Mouse (Mus musculus): ENCODE results near the gene Anapc15. TPM values are rescaled to one million over a fixed set of nuclear protein-coding genes. Genes with fewer than 3 reads are reported as not detected.
A peak's percentile ranks its signal among the peaks of the same experiment; 100 is the strongest.

Gene Anapc15
- polyA plus RNA-seq (2012; ENCODE audit: insufficient read depth, insufficient read length, missing spikeins): 103 and 112 TPM in 2 replicates

DNA sequence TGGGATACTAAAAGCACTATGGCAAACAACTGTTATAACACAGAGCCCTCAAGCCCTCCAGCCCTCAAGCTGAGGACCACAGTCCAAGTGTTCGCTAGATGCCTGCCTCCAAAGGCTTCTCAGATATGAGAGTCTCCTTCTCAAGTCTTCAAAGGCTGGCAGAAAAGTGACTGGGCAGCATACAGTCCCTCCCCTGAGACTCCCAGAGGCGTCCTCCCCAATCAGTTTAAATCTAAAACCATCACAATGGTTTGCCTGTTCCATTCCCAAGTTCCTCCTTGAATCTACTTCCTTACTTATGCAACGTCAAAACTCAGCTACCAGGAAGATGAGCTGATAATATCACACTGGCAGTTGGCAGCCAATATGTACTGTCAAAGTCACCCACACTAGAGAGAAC, at the start of gene Anapc15:
Gene Anapc15 (plus strand): TSS at position 301 of the 400 bp plus-strand sequence.
- no peak for TF ChIP-seq POLR2A (IDR thresholded peaks at IDR 0.05; ENCODE audit: borderline replicate concordance, low read depth, low read length)
- TF ChIP-seq CTCF (IDR thresholded peaks at IDR 0.05; ENCODE audit: low read depth, low read length): no peak
- H3K4me1 ChIP-seq (ENCODE audit: control insufficient read depth, insufficient read depth, low read length): peaks cover 17% of the 10 kb centered on the region
- peak within 1 kb of the TSS; percentile 39 for H3K27ac ChIP-seq (ENCODE audit: insufficient read depth, low read depth, low read length)
- no peak within 1 kb of the TSS for H3K4me3 ChIP-seq (ENCODE audit: insufficient read depth, low read length)

DNA sequence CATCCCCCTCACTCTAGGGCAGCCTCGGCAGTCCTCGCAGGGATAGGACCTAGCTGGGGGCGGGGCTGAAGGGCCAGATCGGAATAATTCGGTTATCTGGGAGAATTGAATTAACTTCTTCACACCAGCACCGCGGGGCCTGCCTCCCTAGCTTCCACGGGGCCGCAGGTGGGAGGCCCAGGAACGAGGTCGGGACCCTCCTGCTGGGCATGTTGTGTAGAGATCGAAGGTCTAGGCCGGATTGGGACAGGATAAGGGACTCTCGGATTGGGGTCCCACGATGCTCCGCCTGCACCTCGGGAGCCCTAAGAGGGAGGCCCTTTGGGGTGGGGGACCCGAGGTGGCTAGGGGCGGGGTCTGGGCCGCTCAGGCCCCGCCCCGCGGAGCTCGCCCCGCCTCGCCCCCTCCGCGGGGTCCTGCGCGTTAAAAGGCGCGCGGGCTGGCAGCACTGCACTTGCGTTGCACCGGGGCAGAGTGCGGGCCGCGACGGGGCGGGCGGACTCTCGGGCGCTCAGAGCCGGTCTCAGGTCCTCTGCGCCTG, 45.6 kb upstream of the Anapc15 start, which contains the start of gene Phox2a:
Gene Phox2a (plus strand): TSS at position 453 of the 541 bp plus-strand sequence.
- H3K4me3 ChIP-seq (ENCODE audit: insufficient read depth, low read length): no peak within 1 kb of the TSS

DNA sequence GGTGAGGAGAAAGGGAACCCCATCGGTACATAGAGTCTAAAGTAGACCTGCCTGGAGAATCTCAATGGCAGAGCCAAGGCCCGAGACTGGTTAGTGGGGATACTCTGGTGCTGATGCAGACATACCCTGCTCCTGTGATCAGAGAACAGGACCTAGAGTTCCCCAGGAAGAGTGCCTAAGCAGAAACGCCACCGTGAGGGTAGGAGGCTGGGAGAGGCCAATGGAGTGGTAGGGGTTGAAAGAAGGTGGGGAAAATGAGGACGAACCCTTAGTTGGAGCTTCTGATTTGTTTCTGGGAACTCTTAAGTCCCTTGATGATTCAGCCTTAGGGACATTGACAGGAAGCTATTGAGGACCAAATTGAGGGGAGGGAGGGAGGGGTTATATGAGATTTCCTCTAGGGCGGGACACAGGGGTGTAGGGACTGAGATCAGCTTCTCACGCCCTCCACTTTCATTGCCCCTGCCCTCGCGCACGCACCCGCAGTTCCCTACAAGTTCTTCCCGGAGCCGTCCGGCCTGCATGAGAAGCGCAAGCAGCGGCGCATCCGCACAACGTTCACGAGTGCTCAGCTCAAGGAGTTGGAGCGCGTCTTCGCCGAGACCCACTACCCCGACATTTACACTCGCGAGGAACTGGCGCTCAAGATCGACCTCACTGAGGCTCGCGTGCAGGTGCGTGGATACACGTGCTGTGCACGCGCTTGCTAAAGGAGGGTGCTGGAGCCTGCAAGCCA, 43.1 kb upstream of the Anapc15 start:
- no peak overlapping the region for H3K27ac ChIP-seq (ENCODE audit: insufficient read depth, low read depth, low read length)
- peaks cover 3% of the 10 kb centered on the region; the same call in 1 of the 2 replicates for H3K4me1 ChIP-seq (ENCODE audit: control insufficient read depth, insufficient read depth, low read length)
- peak overlapping the region; percentile 46 for H3K4me3 ChIP-seq (ENCODE audit: insufficient read depth, low read length)
- TF ChIP-seq CTCF (IDR thresholded peaks at IDR 0.05; ENCODE audit: low read depth, low read length) (no peak), POLR2A (IDR thresholded peaks at IDR 0.05; ENCODE audit: borderline replicate concordance, low read depth, low read length) (no peak)

More for the DNA sequence above, 45.6 kb upstream of the Anapc15 start, which contains the start of gene Phox2a:
- TF ChIP-seq POLR2A (IDR thresholded peaks at IDR 0.05; ENCODE audit: borderline replicate concordance, low read depth, low read length) (no peak), CTCF (IDR thresholded peaks at IDR 0.05; ENCODE audit: low read depth, low read length) (no peak)
- H3K27ac ChIP-seq (ENCODE audit: insufficient read depth, low read depth, low read length): no peak within 1 kb of the TSS
- H3K4me1 ChIP-seq (ENCODE audit: control insufficient read depth, insufficient read depth, low read length): peaks cover 3% of the 10 kb centered on the region; the same call in 1 of the 2 replicates

DNA sequence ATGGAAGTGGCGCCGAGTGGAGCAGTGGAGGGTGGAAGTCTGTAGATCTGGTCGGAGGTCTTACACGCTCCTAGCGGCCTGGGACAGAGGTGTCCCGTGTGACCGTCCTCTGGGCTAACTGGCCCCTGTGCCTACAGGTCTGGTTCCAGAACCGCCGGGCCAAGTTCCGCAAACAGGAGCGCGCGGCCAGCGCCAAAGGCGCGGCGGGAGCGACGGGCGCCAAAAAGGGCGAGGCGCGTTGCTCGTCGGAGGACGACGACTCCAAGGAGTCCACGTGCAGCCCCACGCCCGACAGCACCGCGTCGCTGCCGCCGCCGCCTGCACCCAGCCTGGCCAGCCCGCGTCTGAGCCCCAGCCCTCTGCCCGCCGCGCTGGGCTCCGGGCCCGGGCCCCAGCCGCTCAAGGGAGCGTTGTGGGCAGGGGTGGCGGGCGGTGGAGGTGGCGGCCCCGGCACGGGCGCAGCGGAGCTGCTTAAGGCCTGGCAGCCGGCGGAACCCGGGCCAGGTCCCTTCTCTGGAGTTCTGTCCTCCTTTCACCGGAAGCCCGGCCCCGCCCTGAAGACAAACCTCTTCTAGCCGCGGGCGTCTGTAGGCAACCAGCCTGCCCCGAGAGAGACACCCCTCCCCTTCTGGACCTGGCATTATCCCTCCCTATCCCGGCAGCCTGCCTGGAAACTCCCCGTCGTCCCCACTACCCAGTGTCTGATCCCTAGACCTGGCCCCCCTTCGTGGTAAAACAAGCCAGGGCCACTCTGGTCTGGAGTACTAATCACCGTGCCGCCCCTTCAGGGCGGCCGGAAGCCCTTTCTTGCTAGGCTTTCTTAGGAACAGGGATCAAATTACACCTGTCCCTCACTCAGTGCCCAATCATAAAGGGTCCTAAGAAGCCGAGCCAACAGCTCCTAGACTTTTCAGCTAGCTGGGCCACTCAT, 41.7 kb upstream of the Anapc15 start:
- peak overlapping the region; percentile 46 for H3K4me3 ChIP-seq (ENCODE audit: insufficient read depth, low read length)
- peaks cover 3% of the 10 kb centered on the region; the same call in 1 of the 2 replicates for H3K4me1 ChIP-seq (ENCODE audit: control insufficient read depth, insufficient read depth, low read length)
- no peak for TF ChIP-seq POLR2A (IDR thresholded peaks at IDR 0.05; ENCODE audit: borderline replicate concordance, low read depth, low read length)
- no peak for TF ChIP-seq CTCF (IDR thresholded peaks at IDR 0.05; ENCODE audit: low read depth, low read length)
- H3K27ac ChIP-seq (ENCODE audit: insufficient read depth, low read depth, low read length): no peak overlapping the region

DNA sequence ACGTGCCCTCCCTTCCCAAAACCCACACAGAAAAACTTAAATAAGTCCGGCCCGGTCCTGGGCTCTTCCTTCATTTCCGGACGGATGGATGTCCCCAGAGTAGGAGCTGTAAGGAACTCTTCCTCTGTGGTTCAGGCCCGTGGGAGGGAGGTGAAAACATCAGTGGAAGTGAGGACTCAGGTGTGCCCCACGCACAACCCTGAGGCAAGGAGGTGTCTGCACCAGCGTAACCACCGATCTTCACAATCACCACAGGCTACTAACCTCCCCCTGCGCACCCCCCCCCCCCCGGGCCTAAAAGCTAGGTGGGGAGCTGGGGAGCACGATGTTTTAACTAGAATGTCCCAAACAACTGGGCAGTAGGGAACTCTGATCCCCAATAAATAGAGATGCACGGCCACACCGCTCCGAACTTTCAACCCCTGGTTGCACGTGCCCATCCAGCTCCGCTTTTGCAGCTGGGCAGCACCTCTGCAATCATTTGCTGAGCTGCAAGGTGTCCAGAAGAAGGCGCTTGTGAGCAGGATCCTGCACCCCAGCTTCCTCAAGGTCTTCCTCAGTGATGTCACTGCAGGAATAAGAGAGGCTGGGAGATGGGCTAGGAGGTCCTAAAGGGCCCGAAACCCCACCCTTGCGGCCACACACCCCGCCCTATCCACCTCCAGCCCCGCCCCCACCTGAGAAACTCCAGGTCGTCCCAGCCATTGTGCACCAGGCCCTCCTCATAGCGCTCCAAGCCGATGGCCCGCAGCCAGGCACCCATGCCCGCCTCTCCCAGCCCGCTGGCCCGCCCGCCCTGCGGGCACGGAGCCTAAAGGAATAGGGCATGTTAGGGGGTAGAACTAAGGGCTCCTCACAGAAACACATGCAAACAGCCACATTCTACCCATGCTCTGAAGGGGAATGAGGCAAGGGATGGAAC, 40.4 kb upstream of the Anapc15 start:
- TF ChIP-seq CTCF (IDR thresholded peaks at IDR 0.05; ENCODE audit: low read depth, low read length) (no peak), POLR2A (IDR thresholded peaks at IDR 0.05; ENCODE audit: borderline replicate concordance, low read depth, low read length) (no peak)
- H3K27ac ChIP-seq (ENCODE audit: insufficient read depth, low read depth, low read length): no peak overlapping the region
- peaks cover 3% of the 10 kb centered on the region; the same call in 1 of the 2 replicates for H3K4me1 ChIP-seq (ENCODE audit: control insufficient read depth, insufficient read depth, low read length)
- no peak overlapping the region for H3K4me3 ChIP-seq (ENCODE audit: insufficient read depth, low read length)

DNA sequence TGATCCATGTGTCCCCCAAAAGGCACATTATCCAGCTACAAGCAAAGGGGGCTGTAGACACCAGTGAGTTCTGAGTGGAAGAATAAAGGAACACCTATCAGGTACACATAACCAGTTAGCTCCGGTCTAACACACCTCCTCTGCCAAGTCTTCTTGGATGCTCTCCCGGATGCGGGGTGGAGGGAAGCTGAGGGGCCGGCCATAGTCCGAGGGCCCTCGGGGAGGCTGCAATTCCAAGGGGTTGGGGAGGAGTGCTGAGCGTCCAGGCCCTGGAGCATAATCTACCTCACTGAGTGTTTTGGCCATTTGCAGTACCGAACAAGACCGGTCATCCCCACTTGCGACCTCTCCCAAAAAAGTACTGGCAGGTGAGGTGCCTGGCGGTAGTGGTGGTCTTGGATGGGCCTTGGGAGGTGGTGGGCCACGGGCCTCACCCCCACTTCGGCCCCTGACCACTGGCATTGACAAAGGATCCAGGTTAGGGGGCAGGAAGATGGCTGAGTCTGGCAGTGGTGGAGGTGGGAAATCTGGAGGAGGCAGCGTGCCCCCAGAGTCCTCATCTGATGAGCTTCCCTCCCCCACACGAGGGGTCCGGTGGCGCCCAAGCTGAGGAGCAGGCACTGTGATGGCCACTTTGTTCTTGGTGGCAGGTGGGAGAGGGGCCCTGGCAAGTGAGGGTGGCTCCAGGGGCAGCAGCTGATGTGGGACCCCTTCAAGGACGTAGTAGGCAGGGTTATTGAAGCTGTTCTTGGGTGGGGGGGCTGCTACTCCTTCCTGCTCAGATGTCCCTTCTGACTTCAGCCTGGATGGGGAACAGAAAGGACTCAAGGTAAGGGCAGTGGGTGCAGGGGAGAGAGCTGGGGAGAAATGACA, 39.5 kb upstream of the Anapc15 start:
- Histone ChIP-seq H3K27ac (ENCODE audit: insufficient read depth, low read depth, low read length) (no peak overlapping the region), H3K4me1 (ENCODE audit: control insufficient read depth, insufficient read depth, low read length) (peaks cover 3% of the 10 kb centered on the region; the same call in 1 of the 2 replicates), H3K4me3 (ENCODE audit: insufficient read depth, low read length) (no peak overlapping the region)
- TF ChIP-seq POLR2A (IDR thresholded peaks at IDR 0.05; ENCODE audit: borderline replicate concordance, low read depth, low read length) (no peak), CTCF (IDR thresholded peaks at IDR 0.05; ENCODE audit: low read depth, low read length) (no peak)

DNA sequence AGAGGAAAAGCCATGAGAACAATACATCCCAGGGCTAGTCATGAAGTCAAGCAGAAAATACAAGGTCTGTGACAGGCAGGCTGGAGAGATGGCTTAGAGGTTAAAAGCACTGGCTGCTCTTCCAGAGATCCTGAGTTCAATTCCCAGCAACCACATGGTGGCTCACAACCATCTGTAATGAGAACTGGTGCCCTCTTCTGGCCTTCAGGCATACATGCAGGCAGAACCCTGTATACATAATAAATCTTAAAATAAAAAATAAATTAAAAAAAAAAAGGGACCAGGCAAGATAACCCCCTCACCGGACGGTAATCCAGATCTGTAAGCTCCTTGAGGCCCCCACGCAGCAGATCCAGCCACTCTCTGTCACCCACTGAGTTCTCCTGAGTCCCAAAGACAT, 33.1 kb upstream of the Anapc15 start:
- Histone ChIP-seq H3K4me3 (ENCODE audit: insufficient read depth, low read length) (no peak overlapping the region), H3K27ac (ENCODE audit: insufficient read depth, low read depth, low read length) (no peak overlapping the region), H3K4me1 (ENCODE audit: control insufficient read depth, insufficient read depth, low read length) (peaks cover 9% of the 10 kb centered on the region)
- peak; percentile 16; the same call in 1 of the 2 replicates for TF ChIP-seq CTCF (IDR thresholded peaks at IDR 0.05; ENCODE audit: low read depth, low read length)
- no peak for TF ChIP-seq POLR2A (IDR thresholded peaks at IDR 0.05; ENCODE audit: borderline replicate concordance, low read depth, low read length)

DNA sequence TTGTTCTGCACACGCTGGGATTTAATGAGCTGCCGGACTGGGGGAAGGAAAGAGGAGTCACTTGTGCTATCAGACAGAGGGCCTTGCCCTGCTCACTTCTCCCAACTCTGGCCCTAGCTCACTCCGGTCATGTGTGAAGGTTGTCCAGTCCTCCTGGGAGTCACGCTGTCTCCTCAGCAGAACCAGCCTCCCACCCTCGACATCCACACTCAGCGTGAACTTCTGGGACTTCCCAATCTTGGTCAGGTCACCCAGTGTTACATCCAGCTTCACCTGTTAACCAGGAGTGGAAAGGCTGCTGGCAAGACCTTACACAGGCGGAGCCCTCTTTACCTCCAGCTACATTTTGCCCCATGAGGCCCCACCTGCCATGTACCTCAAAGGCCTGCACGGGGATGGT, 32.1 kb upstream of the Anapc15 start:
- H3K27ac ChIP-seq (ENCODE audit: insufficient read depth, low read depth, low read length): no peak overlapping the region
- peaks cover 11% of the 10 kb centered on the region for H3K4me1 ChIP-seq (ENCODE audit: control insufficient read depth, insufficient read depth, low read length)
- H3K4me3 ChIP-seq (ENCODE audit: insufficient read depth, low read length): no peak overlapping the region
- TF ChIP-seq POLR2A (IDR thresholded peaks at IDR 0.05; ENCODE audit: borderline replicate concordance, low read depth, low read length): no peak
